Mouse (Mus musculus) embryo, embryonic 11 days (tissue): ENCODE data around the gene Pigo.

Source experiments
- DNase-seq: peaks from one replicate; pipeline ENCODE4 v3.0.0-alpha.2; 2015

The Pigo gene

DNA sequence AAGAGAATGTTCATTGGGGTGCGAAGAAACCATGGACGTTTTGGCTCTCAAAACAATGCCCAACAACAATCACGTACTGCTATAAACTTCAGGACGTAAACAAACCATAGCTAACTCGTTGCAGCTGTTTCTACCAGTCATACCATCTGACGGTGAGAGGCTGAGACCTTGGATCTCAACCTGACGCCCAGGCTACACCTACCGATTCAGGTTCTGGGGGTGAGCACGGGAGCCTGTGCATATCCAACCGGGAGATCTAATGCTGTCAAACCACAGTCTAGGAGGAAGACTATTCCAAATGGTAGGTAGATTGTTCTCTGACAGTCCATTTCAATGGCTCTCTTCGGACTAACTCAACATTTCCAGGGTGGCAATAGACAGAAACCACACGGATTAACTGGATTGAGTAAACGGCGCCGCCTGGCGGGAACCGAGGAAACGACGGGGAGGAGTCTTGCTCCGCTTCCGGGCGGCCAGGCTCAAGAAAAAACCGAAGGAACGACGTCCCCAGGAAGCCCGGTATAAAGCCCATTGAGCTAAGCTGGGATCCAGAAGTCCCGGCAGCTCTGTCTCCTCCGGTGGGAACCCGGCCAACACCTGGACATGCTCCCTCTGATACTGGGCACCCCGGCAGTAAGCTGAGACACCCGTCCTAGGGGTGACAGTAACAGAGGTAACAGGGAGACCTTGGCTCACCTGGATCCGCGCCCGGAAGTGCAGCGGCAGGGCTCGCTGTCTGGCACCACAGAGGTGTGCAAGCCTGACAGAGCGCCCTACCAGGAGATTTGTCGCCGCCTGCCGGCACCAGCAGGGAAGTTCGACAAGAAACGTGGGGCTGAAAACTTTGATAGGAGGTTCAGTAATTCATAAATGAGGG is at the start of gene Pigo:
Gene Pigo (minus strand): TSS at position 736 of the 877 bp plus-strand sequence.
- DNase-seq = peak; percentile 93

DNA sequence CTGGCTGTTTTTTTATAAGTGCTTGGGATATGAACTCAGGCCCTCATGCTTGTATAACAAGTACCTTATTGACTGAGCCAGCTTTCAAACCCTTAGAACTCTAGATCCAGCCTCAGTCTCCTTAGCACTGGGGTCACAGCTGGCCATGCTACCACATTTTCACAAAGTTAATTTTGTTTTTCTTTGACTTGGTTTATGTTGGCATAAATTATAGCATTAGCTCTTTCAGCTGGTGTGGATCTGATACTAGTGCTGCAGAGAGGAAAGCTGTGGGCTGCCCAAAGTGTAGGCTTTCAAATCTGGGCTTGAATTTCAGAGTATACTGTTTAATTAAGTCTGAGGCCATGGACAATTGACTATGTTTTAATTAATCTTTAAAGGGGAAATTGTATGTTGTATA is 49.3 kb upstream of the Pigo start:
- DNase-seq = no peak

DNA sequence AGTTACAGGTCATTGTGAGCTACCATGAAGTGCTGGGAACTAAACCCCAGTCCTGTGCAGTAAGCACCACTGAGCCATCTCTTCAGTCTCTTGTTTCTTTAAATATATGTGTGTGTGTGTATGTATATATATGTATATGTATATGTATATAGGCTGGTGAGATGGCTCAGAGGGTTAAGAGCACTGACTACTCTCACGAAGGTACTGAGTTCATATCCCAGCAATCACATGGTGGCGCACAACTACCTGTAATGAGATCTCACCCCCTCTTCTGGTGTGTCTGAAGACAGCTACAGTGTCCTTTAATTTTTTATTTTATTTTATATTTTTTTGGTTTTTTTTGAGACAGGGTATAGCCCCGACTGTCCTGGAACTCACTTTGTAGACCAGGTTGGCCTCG is 39.9 kb upstream of the Pigo start:
- DNase-seq = no peak

GRCm38 (mm10) chr4:43060286-43060685 is 34.7 kb upstream of the Pigo start:
- no peak for DNase-seq

DNA sequence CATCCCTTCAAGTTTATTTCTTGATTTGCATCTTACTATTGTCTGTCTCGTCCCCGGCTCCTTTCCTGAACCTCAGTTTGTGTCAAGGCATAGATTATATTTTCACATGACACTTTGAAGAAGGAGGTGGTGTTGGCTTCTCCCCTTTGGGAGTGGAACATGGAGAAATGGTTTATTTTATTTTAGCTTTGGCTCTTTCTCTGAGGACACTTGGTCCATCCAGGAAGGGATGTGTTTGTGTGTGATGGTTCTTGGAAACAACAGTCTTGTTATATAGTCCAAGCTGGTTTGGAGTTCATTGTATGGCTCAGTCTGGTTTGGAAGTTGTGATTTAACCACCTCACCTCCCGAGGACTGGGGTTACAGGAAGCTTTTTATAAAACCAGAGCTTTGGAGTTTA is 34.1 kb upstream of the Pigo start:
- no peak for DNase-seq

- peak; percentile 95 for DNase-seq
Observed at GRCm38 (mm10) chr4:43058753-43059654, 33.4 kb upstream of the Pigo start, which contains the start of gene Unc13b. Gene Unc13b (plus strand): TSS chr4:43058953.

DNA sequence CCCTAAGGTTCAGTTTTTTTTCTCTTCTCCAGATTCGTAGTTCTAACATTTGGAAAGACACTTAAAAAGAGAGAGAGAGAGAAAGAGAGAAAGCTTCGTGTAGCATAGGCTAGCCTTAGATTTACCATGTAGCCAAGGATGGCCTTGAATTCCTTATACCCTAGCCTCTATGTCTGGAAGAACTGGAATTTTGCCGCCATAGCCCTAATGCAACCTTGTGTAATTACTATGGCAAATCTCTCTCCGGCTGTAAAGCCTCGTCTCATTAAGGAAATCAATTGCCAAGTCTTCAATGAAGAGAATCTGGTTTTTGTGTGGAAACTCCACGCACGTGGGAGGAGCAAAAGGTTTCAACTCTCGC is 32.8 kb upstream of the Pigo start:
- DNase-seq = no peak

GRCm38 (mm10) chr4:43057654-43058053 is 32.0 kb upstream of the Pigo start:
- no peak for DNase-seq

DNA sequence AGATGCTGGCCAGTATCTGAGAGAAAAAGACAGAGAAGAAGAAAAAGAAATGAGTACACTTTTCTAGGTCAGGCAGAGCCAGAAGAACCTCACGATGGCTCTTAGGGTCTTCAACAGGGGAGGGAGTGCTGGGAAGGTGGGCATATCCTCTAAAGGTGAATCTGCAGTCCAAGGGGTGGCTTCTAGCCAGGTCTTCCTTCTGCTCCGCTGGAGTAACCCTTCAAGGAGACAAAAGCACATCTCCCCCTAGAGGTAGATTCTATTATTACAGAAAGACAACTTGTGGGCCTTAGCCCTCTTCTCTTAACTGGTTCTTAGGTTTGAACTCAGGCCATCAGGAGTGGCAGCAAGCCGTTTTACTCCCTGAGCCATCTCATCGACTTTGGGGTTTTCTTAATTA is 27.0 kb upstream of the Pigo start:
- peak; percentile 83 for DNase-seq

GRCm38 (mm10) chr4:43047231-43047630 is 21.6 kb upstream of the Pigo start:
- peak; percentile 91 for DNase-seq

GRCm38 (mm10) chr4:43046607-43047006 is 21.0 kb upstream of the Pigo start:
- no peak for DNase-seq

- DNase-seq = peak; percentile 98
Observed at GRCm38 (mm10) chr4:43045659-43046302, 20.2 kb upstream of the Pigo start, which contains the start of gene Fam214b. Gene Fam214b (minus strand): TSS chr4:43046220.

GRCm38 (mm10) chr4:43045285-43045658 is 19.7 kb upstream of the Pigo start:
- DNase-seq = no peak

DNA sequence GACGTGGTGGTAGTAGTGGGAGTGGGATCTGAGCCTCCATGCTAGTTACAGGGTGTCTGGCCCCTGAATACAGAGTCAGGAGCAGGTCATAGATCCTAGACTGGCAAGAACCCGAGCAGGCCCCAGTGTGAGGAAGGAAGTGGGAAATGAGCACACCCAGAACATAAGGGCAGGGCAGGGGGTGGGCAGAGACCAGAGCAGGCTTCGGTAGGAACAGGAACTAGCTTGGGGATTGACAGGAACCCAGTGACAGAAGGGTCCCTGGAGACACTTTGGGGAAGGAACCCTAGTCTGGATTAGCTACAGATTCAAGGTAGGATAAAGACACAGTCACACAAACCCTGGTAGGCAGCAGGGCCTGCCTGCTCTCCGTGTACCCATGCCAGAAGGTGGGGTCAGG is 19.1 kb upstream of the Pigo start:
- DNase-seq = peak; percentile 24

- peak; percentile 90 for DNase-seq
Observed at GRCm38 (mm10) chr4:43043644-43044357, 18.2 kb upstream of the Pigo start.

- no peak for DNase-seq
Observed at GRCm38 (mm10) chr4:43040881-43041547, 15.4 kb upstream of the Pigo start.

DNA sequence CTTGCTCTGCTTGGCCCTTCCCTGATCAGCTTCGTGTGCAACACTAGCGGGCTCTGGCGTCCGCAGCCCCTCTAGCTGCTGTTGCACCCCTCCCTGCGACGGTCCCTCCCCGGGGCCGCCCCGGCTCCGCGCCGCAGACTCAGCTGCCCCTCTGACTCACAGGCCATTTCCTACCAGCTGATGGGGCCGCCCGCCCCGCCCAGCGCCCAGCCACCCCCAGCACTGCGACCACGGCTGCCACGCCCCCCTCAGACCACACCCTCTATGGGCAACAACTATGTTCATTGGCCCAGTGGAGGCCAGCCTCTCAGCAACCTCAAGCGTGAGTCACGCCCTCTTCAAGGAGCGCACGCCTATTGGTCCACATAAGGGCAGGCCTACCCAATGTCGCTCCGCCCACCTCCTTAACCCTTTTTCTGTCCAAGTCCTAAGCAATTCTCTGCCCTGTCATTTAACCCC is 14.5 kb upstream of the Pigo start:
- peak; percentile 97 for DNase-seq

- DNase-seq = no peak
Observed at GRCm38 (mm10) chr4:43039609-43040008, 14.0 kb upstream of the Pigo start.

GRCm38 (mm10) chr4:43038567-43039495 is 13.2 kb upstream of the Pigo start:
- no peak for DNase-seq

- no peak for DNase-seq
Observed at GRCm38 (mm10) chr4:43037860-43038566, 12.4 kb upstream of the Pigo start.
